Comparison of ENCODE assay signal across 8 mouse cellular contexts in genomic region chr17:8461568-8461967, GRCm38 (mm10). TPM values are rescaled to one million over a fixed set of nuclear protein-coding genes. Genes with fewer than 3 reads are reported as not detected.
A peak's percentile ranks its signal among the peaks of the same experiment; 100 is the strongest.
DNase-seq lines count a peak whose midpoint lies in the region; ATAC-seq and TF ChIP-seq lines count a peak whose summit lies in the region.

No protein-coding gene starts in this region.

- WGBS in forebrain, embryonic 11.5 days: 6% methylated on average over 4 of the region's 4 CpGs
- WGBS in forebrain, embryonic 13.5 days: 7% methylated on average over 4 of the region's 4 CpGs
- 6% methylated on average over 4 of the region's 4 CpGs for WGBS in lung, adult 2 months

- H3K9ac ChIP-seq in forebrain, embryonic 11.5 days (ENCODE audit: low read length): no peak overlapping the region
- no peak overlapping the region for H3K9ac ChIP-seq in forebrain, embryonic 13.5 days

- no peak overlapping the region for H3K4me3 ChIP-seq in forebrain, embryonic 11.5 days (ENCODE audit: low read depth, low read length)
- no peak overlapping the region for H3K4me3 ChIP-seq in forebrain, embryonic 13.5 days
- no peak overlapping the region for H3K4me3 ChIP-seq in lung, adult 2 months (replicated peaks; ENCODE audit: extremely low read depth, low read depth, low read length)

- H3K4me2 ChIP-seq in forebrain, embryonic 11.5 days (ENCODE audit: low read depth, low read length, severe bottlenecking): no peak overlapping the region
- no peak overlapping the region for H3K4me2 ChIP-seq in forebrain, embryonic 13.5 days

- no peaks in the 10 kb centered on the region for H3K9me3 ChIP-seq in forebrain, embryonic 11.5 days (ENCODE audit: control insufficient read depth, low read length)
- no peaks in the 10 kb centered on the region for H3K9me3 ChIP-seq in forebrain, embryonic 13.5 days (replicated peaks)

- H3K4me1 ChIP-seq in forebrain, embryonic 11.5 days (replicated peaks; ENCODE audit: control insufficient read depth, insufficient read depth, low read length): 0 out of 2 replicates have a peak, but pooled peaks cover 2% of the 10 kb centered on the region
- H3K4me1 ChIP-seq in forebrain, embryonic 13.5 days: peaks cover 7% of the 10 kb centered on the region; the same call in 1 of the 2 replicates
- no peaks in the 10 kb centered on the region for H3K4me1 ChIP-seq in lung, adult 2 months (ENCODE audit: control insufficient read depth, insufficient read depth, low read length)

- H3K27ac ChIP-seq in forebrain, embryonic 11.5 days (ENCODE audit: low read depth, low read length): no peak overlapping the region
- no peak overlapping the region for H3K27ac ChIP-seq in forebrain, embryonic 13.5 days

- TF ChIP-seq CTCF in lung, adult 2 months (IDR thresholded peaks at IDR 0.05; ENCODE audit: insufficient read depth, low read length): peak; percentile 65

- peak; percentile 71 for DNase-seq in forebrain, embryonic 11.5 days (ENCODE audit: low spot score)
- DNase-seq in lung, adult 2 months: peak; percentile 16
- DNase-seq in lung, adult 18-20 months: no peak
- peak; percentile 35 for DNase-seq in adrenal gland, adult 2 months
- peak; percentile 65 for DNase-seq in forelimb bud, embryonic 11.5 days (ENCODE audit: low read depth, low spot score)
- peak; percentile 51 for DNase-seq in lung, postnatal 14 days
- DNase-seq in thymus, postnatal 4 days: peak; percentile 83

- H3K36me3 ChIP-seq in forebrain, embryonic 11.5 days (ENCODE audit: control insufficient read depth, insufficient read depth, low read length): no peaks in the 10 kb centered on the region
- H3K36me3 ChIP-seq in forebrain, embryonic 13.5 days (ENCODE audit: poor library complexity, severe bottlenecking): no peaks in the 10 kb centered on the region

- ATAC-seq in forebrain, embryonic 11.5 days (replicated peaks; ENCODE audit: low FRiP score): no peak
- ATAC-seq in forebrain, embryonic 13.5 days: no peak

- no peak for TF ChIP-seq POLR2A in lung, adult 2 months (IDR thresholded peaks at IDR 0.05; ENCODE audit: borderline replicate concordance, extremely low read depth, low read depth, low read length)

- H3K27me3 ChIP-seq in forebrain, embryonic 11.5 days (ENCODE audit: control insufficient read depth, insufficient read depth, low read length): 0 out of 2 replicates have a peak, but pooled peaks cover 2% of the 10 kb centered on the region
- 0 out of 2 replicates have a peak, but pooled peaks cover 9% of the 10 kb centered on the region for H3K27me3 ChIP-seq in forebrain, embryonic 13.5 days

RNA-seq across cellular contexts. Expression of gene T, which starts 27.3 kb away (rescaled TPM):
- polyA plus RNA-seq in forebrain, embryonic 11.5 days (2014; fragmentation: Nextera tagmentation; extraction: Ambion mirVana): 0.36 and 0.67 TPM in 2 replicates
- polyA plus RNA-seq in forebrain, embryonic 13.5 days (2015; fragmentation: Nextera tagmentation; extraction: Ambion mirVana): 0.28 and 0.70 TPM in 2 replicates
- polyA plus RNA-seq in lung, adult 2 months (2012; rRNA removed): 0.20 TPM in 2 replicates
- not detected for total RNA-seq in adrenal gland, adult 2 months (2021)
- 0.26 and 0.28 TPM in 2 replicates for polyA plus RNA-seq in adrenal gland, adult 2 months (2012; rRNA removed)

Comparison
In these comparisons a context has a peak if more than half of its experiments do, and no peak if none do; other contexts are left out.
1. DNase-seq: peak in forebrain, embryonic 11.5 days (single experiment), lung, adult 2 months (single experiment), adrenal gland, adult 2 months (single experiment), forelimb bud, embryonic 11.5 days (single experiment), lung, postnatal 14 days (single experiment) and thymus, postnatal 4 days (single experiment); none in lung, adult 18-20 months (0 of 2).